Mouse (Mus musculus) thymus, adult 2 months (tissue): ENCODE data around the gene Btbd2. TPM values are rescaled to one million over a fixed set of nuclear protein-coding genes. Genes with fewer than 3 reads are reported as not detected.

Experiments used
- DNase-seq: peaks from one replicate; pipeline ENCODE4 v3.0.0; 2021
- H3K27ac ChIP-seq: fragments of 200-500 bp; 2 replicates; pipeline ENCODE4 v1.5.1; 2012; ENCODE audit warnings: low read length, control low read depth; ENCODE audit not compliant: control insufficient read depth, insufficient read depth
- H3K27me3 ChIP-seq: fragments of 200-500 bp; 2 replicates; pipeline ENCODE4 v1.6.1; 2012; ENCODE audit warnings: mild to moderate bottlenecking, low read length, moderate library complexity, mixed read lengths; ENCODE audit not compliant: control insufficient read depth, insufficient read depth
- H3K36me3 ChIP-seq: fragments of 200-500 bp; 2 replicates; pipeline ENCODE4 v1.6.1; 2012; ENCODE audit warnings: mild to moderate bottlenecking, low read length, moderate library complexity; ENCODE audit not compliant: control insufficient read depth, insufficient read depth
- H3K4me1 ChIP-seq: fragments of 200-500 bp; replicated peaks from 2 replicates; pipeline ENCODE4 v1.6.1; 2012; ENCODE audit warnings: low read length; ENCODE audit not compliant: control insufficient read depth, insufficient read depth
- H3K4me3 ChIP-seq: fragments of 200-500 bp; 2 replicates; pipeline ENCODE4 v1.5.1; 2012; ENCODE audit warnings: mild to moderate bottlenecking, low read length, control low read depth, moderate library complexity; ENCODE audit not compliant: control insufficient read depth, insufficient read depth
- CTCF ChIP-seq: fragments of 200-500 bp; IDR thresholded peaks from 2 replicates; pipeline ENCODE4 v1.5.1; 2012; ENCODE audit warnings: mild to moderate bottlenecking, control low read depth, low read length, moderate library complexity, borderline replicate concordance; ENCODE audit not compliant: control insufficient read depth, poor library complexity, insufficient read depth; ENCODE audit errors: extremely low read depth
- POLR2A ChIP-seq: fragments of 200-500 bp; IDR thresholded peaks from 2 replicates; pipeline ENCODE4 v1.6.1; 2012; ENCODE audit warnings: mild to moderate bottlenecking, low read length, control low read depth, moderate library complexity; ENCODE audit not compliant: control insufficient read depth, poor library complexity, insufficient read depth; ENCODE audit errors: extremely low read depth
- WGBS: fragments of 180-500 bp; shearing (Covaris S2); methylation state at CpG from one replicate; pipeline ENCODE4 v1.1.7; 2018; 5-methylcytosine and 5-hydroxymethylcytosine counted together
- polyA plus RNA-seq: library from polyadenylated mRNA; depleted of rRNA; stranded (reverse); fragments of >200 nt; gene quantifications from 2 replicates; pipeline ENCODE4 v1.2.3, GENCODE M21; 2012

The Btbd2 gene
- polyA plus RNA-seq, 1 experiment = 94.7 TPM

DNA sequence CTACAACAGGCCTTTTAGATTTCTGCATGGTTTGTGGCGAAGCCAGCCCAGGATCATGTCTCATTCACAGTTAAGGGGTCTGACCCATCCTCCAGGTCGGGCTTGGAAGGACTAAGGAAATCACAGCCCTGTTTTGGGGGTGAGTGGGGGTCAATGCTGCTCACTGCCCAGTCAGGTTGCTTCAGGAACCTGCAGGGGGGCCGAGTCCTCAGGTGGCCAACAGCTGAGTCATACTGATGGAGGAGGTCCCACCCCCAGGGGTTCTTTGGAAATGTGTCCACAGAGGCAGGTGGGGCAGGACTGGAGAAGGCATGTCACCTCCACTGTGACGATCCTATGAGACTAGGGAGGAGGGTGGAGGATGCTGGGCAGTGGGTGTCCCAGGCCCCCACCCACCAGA is 8.6 kb upstream of the Btbd2 start:
- 63% methylated on average over 4 of the region's 4 CpGs for WGBS
- Histone ChIP-seq H3K4me1 (peaks cover 39% of the 10 kb centered on the region), H3K4me3 (no peak overlapping the region), H3K27me3 (no peaks in the 10 kb centered on the region), H3K27ac (peak overlapping the region; percentile 16; the same call in 1 of the 2 replicates), H3K36me3 (peaks cover 51% of the 10 kb centered on the region)
- no peak for TF ChIP-seq CTCF
- no peak for TF ChIP-seq POLR2A
- no peak for DNase-seq

DNA sequence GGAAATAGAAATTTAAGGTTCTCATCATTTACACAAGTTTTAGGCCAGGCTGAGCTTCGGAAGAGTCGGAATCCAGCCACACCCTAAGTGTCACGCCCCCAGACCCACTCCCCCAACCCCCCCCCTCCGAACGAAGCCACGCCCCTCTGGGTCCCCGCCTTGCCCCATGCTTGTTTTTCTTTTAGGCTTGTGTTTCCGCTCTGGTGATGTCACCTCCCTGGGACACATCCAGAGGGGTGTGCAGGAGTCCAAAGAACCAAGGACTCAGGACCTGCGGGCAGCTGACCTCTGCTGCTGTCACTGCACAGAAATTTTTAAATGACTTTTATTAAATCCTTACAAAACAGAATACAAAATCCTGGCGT is 8.1 kb upstream of the Btbd2 start:
- Histone ChIP-seq H3K27ac (peak overlapping the region; percentile 63), H3K27me3 (no peaks in the 10 kb centered on the region), H3K4me3 (no peak overlapping the region), H3K4me1 (peaks cover 39% of the 10 kb centered on the region), H3K36me3 (peaks cover 47% of the 10 kb centered on the region)
- TF ChIP-seq CTCF = no peak
- TF ChIP-seq POLR2A = no peak
- no peak for DNase-seq
- WGBS = 28% methylated on average over 10 of the region's 10 CpGs

DNA sequence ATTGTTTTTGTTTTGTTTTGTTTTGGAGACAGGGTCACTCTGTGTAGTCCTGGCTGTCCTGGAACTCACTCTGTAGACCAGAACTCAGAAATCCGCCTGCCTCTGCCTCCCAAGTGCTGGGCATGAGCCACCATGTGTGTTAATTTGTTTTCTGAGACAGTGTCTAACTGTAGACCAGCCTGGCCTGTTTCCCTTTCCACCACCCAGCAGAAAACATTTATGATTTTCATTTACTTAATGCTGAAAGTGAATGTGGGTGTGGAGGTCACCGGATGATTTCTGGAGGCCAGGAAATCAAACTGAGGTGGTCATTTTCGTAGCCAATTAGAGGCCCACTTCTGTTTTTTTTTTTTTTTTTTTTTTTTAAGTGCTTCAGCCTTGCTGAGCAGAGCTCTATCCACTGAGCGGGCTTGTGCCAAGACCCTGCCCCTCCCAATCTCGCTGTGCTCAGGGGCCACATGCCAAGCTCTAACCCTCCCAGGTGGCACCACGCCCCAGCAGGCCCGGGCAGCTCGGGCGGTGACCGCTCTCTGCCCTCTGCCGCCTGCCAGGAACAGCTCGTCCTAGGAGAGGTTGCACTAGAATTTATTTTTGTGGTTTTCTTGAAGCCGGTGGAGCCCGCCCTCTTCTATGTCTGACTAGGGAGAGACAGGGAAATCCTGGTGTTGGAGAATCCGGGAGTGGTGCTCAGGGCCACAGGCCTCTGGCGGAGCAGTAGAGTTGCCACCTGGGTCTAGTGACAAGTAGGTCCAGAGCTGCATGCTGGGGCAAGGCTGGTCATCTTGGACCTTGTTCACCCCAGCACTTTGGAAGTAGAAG is 7.5 kb upstream of the Btbd2 start:
- WGBS = 12% methylated on average over 16 of the region's 16 CpGs
- peak overlapping the region; percentile 63 for H3K27ac ChIP-seq
- H3K4me3 ChIP-seq = no peak overlapping the region
- TF ChIP-seq POLR2A (no peak), CTCF (no peak)
- H3K36me3 ChIP-seq = peaks cover 41% of the 10 kb centered on the region
- peaks cover 39% of the 10 kb centered on the region for H3K4me1 ChIP-seq
- DNase-seq = no peak
- H3K27me3 ChIP-seq = no peaks in the 10 kb centered on the region

DNA sequence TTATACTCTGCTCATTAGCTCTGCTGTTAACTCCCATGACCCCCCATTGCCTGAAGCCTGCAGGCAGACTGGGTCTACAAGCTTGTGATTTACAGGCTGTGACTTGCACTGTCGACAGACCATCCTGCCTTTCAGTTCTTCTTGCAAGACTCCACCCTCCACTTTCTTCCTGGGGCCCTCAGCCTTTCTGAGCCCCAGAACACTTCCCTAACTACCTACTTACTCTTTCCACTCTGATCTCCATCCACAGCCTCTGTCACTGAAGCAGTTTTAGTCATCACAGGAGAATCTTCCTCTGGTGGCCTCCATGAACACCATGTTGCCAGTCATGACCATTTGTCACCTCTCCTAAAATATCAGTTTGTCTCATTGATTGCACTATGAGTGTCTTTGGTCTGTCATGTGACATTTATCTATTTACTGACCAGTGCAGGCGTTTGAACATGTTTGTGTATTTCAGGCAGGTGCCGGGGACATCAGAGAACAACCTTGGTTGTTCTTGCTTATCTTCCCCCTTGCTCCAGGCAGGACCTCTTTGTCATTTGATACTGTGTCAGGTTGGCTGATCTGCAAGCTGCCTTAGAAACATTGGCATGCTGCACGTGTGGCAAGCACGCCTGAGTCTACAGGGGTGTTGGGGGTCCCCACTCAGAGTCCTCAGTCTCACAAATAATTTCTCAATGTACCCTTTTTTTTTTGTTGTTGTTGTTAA is 6.8 kb upstream of the Btbd2 start:
- TF ChIP-seq CTCF = no peak
- TF ChIP-seq POLR2A = no peak
- DNase-seq = no peak
- H3K27me3 ChIP-seq = no peaks in the 10 kb centered on the region
- H3K36me3 ChIP-seq = peaks cover 33% of the 10 kb centered on the region
- peak overlapping the region; percentile 63 for H3K27ac ChIP-seq
- 44% methylated on average over 5 of the region's 5 CpGs for WGBS
- H3K4me3 ChIP-seq = no peak overlapping the region
- peaks cover 44% of the 10 kb centered on the region for H3K4me1 ChIP-seq

DNA sequence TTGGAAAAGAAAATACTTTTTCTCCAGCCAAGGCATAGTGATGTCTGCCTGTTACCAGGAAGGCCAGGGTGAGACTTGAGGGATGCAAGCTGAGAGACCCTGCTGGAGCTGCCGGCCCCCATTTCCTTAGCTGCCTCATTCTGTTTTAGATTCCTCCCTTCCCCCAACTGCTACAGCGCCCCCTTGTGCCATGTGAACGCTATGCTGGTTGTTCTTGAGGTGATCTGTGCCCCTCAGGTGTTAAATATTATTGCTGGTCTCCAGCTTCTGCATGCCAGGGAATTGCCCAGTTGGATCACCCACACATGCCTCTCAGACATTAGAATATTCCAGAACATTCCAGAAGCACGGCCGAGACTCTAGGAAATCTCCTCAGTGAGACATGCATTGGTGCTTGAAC is 4.3 kb upstream of the Btbd2 start:
- Histone ChIP-seq H3K36me3 (peaks cover 8% of the 10 kb centered on the region), H3K27me3 (no peaks in the 10 kb centered on the region), H3K4me1 (peaks cover 62% of the 10 kb centered on the region), H3K27ac (no peak overlapping the region), H3K4me3 (no peak overlapping the region)
- TF ChIP-seq CTCF (peak; percentile 71; the same call in 1 of the 2 replicates), POLR2A (no peak)
- peak; percentile 85 for DNase-seq
- 44% methylated on average over 5 of the region's 5 CpGs for WGBS

DNA sequence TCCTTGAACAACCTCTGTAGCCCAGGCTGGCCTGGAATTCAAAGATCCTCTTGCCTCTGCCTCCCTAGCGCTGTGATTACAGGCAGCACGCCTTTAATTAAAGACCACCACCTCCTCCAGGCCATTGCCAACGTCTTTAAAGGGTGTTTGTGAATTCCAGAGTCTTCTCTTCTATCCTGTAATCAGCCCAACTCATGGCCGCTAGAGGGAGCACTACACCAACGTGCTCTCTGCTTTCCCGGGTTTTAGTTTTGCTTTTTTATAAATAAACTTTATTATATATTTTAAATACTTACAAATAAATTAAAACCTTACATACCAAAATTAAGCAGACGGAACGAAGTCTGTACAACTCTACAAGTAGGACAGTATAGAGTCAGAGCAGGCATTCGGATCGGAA is 2.3 kb upstream of the Btbd2 start:
- H3K27ac ChIP-seq = peak overlapping the region; percentile 89

More for the DNA sequence above, 2.3 kb upstream of the Btbd2 start:
- TF ChIP-seq CTCF = 0 out of 2 replicates have a peak, but pooled peaks have one; percentile 19
- no peak for TF ChIP-seq POLR2A
- Histone ChIP-seq H3K4me1 (peaks cover 59% of the 10 kb centered on the region), H3K36me3 (no peaks in the 10 kb centered on the region), H3K27me3 (no peaks in the 10 kb centered on the region), H3K4me3 (peak overlapping the region; percentile 27)
- peak; percentile 78 for DNase-seq
- WGBS = 10% methylated on average over 10 of the region's 10 CpGs
